36 mouse cellular contexts compared by ENCODE assay signal in genomic region chr2:94040391-94041125, GRCm38 (mm10). TPM values are rescaled to one million over a fixed set of nuclear protein-coding genes. Genes with fewer than 3 reads are reported as not detected.
DNase-seq lines count a peak whose midpoint lies in the region; ATAC-seq lines count a peak whose summit lies in the region.
"Had no signal": no experiment of that assay in that cellular context is flagged by ENCODE, and none has a peak within 500 bp of the region (broad histone marks: within the 10 kb centered on the region; RNA-seq: fewer than 3 reads in every experiment).

No protein-coding gene starts in this region.

- ATAC-seq in kidney, embryonic 14.5 days (ENCODE audit: low FRiP score, low TSS enrichment), result no peak
- ATAC-seq: forebrain, embryonic 15.5 days; intestine, embryonic 15.5 days had no signal

- WGBS in kidney, embryonic 14.5 days, result 91% methylated on average over 5 of the region's 5 CpGs

- H3K4me2 ChIP-seq in kidney, embryonic 14.5 days (replicated peaks; ENCODE audit: low read depth, low read length), result no peak overlapping the region
- H3K4me2 ChIP-seq: embryonic facial prominence, embryonic 13.5 days; forebrain, embryonic 12.5 days; forebrain, embryonic 15.5 days; heart, embryonic 13.5 days; hindbrain, embryonic 15.5 days; intestine, embryonic 15.5 days had no signal

- H3K9ac ChIP-seq in kidney, embryonic 14.5 days (ENCODE audit: low read depth, low read length), result no peak overlapping the region
- H3K9ac ChIP-seq: embryonic facial prominence, embryonic 13.5 days; forebrain, embryonic 12.5 days; forebrain, embryonic 15.5 days; heart, embryonic 13.5 days; hindbrain, embryonic 15.5 days; intestine, embryonic 15.5 days had no signal

- no peaks in the 10 kb centered on the region; the same call in 1 of the 2 replicates for H3K36me3 ChIP-seq in kidney, embryonic 14.5 days (ENCODE audit: control insufficient read depth, insufficient read depth, low read length)
- H3K36me3 ChIP-seq: forebrain, embryonic 15.5 days; hindbrain, embryonic 15.5 days; intestine, embryonic 15.5 days had no signal

- no peak overlapping the region for H3K27ac ChIP-seq in kidney, embryonic 14.5 days (ENCODE audit: low read depth, low read length)
- H3K27ac ChIP-seq: embryonic facial prominence, embryonic 10.5 days; embryonic facial prominence, embryonic 13.5 days; forebrain, embryonic 12.5 days; forebrain, embryonic 15.5 days; heart, adult 2 months; heart, embryonic 10.5 days; heart, embryonic 13.5 days; hindbrain, embryonic 15.5 days; intestine, embryonic 15.5 days had no signal

- no peaks in the 10 kb centered on the region for H3K9me3 ChIP-seq in kidney, embryonic 14.5 days (ENCODE audit: control insufficient read depth, low read length)
- H3K9me3 ChIP-seq: embryonic facial prominence, embryonic 10.5 days; embryonic facial prominence, embryonic 13.5 days; forebrain, embryonic 12.5 days; forebrain, embryonic 15.5 days; G1E; heart, embryonic 10.5 days; heart, embryonic 13.5 days; hindbrain, embryonic 15.5 days; intestine, embryonic 15.5 days had no signal

- H3K4me1 ChIP-seq in kidney, embryonic 14.5 days (ENCODE audit: control insufficient read depth, insufficient read depth, low read length), result no peaks in the 10 kb centered on the region
- H3K4me1 ChIP-seq: embryonic facial prominence, embryonic 10.5 days had no signal

- no peaks in the 10 kb centered on the region for H3K27me3 ChIP-seq in kidney, embryonic 14.5 days (ENCODE audit: control insufficient read depth, insufficient read depth, low read length)
- H3K27me3 ChIP-seq: CH12.LX; embryonic facial prominence, embryonic 13.5 days; forebrain, embryonic 12.5 days; forebrain, embryonic 15.5 days; heart, embryonic 13.5 days; hindbrain, embryonic 15.5 days; intestine, embryonic 15.5 days had no signal

- no peak overlapping the region for H3K4me3 ChIP-seq in kidney, embryonic 14.5 days (ENCODE audit: low read length)
- H3K4me3 ChIP-seq: embryonic facial prominence, embryonic 10.5 days; embryonic facial prominence, embryonic 13.5 days; erythroblast, embryonic 14.5 days; forebrain, embryonic 12.5 days; forebrain, embryonic 15.5 days; heart, adult 2 months; heart, embryonic 10.5 days; heart, embryonic 13.5 days; hindbrain, embryonic 15.5 days; intestine, embryonic 15.5 days had no signal

- DNase-seq in 416B (ENCODE audit: low read depth) (peak; percentile 11), ES-CJ7 (ENCODE audit: low read depth, low spot score) (peak; percentile 71), R1 (ENCODE audit: low read depth, low spot score) (peak; percentile 91)
- peak; percentile 9 for DNase-seq in induced T-regulatory cell, adult 2 months (ENCODE audit: low read depth)
- no peak for DNase-seq in frontal cortex, postnatal 36 days (ENCODE audit: low spot score in 2 of 2)
- no peak for DNase-seq in thymus, postnatal 0 days (ENCODE audit: low spot score)
- DNase-seq: adrenal gland, adult 2 months; adrenal gland, postnatal 14 days; cerebellum, adult 11-12 months; cerebellum, adult 8-10 months; cerebellum, postnatal 10 days; cerebellum, postnatal 36 days; embryo, embryonic 11 days; gastrocnemius, postnatal 10 days; gastrocnemius, postnatal 36 days; heart, adult 2 months; heart, postnatal 14 days; heart, postnatal 4 days; kidney, adult 11 months had no signal

RNA-seq across cellular contexts. Expression of gene Alkbh3, which starts 30.0 kb away (rescaled TPM):
- polyA plus RNA-seq in kidney, embryonic 14.5 days (2014; fragmentation: Nextera tagmentation; extraction: Ambion mirVana), result 48.3 and 64.5 TPM in 2 replicates
- polyA plus RNA-seq in thymus, postnatal 0 days (2015; fragmentation: Nextera tagmentation; extraction: Ambion mirVana), result 62.2 and 78.8 TPM in 2 replicates

RNA-seq across cellular contexts. Expression of gene Gm27027, which starts 44.4 kb away (rescaled TPM):
- polyA plus RNA-seq in kidney, embryonic 14.5 days (2014; fragmentation: Nextera tagmentation; extraction: Ambion mirVana), result not detected in 2 replicates
- polyA plus RNA-seq in thymus, postnatal 0 days (2015; fragmentation: Nextera tagmentation; extraction: Ambion mirVana), result not detected in 2 replicates
- polyA plus RNA-seq: adrenal gland, adult 2 months; brain, embryonic 14.5 days; C2C12; cortical plate, adult 2 months; embryonic facial prominence, embryonic 10.5 days; embryonic facial prominence, embryonic 13.5 days; erythroblast, embryonic 14.5 days; forebrain, embryonic 12.5 days; forebrain, embryonic 15.5 days; G1E; heart, adult 2 months; heart, embryonic 10.5 days; heart, embryonic 13.5 days; heart, embryonic 16.5 days; hindbrain, embryonic 11.5 days; hindbrain, embryonic 15.5 days; intestine, embryonic 15.5 days had no signal

Comparison
In these comparisons a context has a peak if more than half of its experiments do, and no peak if none do; other contexts are left out.
1. DNase-seq: peak in 416B (single experiment), ES-CJ7 (single experiment), R1 (single experiment) and induced T-regulatory cell, adult 2 months (single experiment); none in frontal cortex, postnatal 36 days (0 of 2) and thymus, postnatal 0 days (single experiment).